Mouse (Mus musculus): Measurements from ENCODE around the gene Zfp93. TPM values are rescaled to one million over a fixed set of nuclear protein-coding genes. Genes with fewer than 3 reads are reported as not detected.
A peak's percentile ranks its signal among the peaks of the same experiment; 100 is the strongest.

Gene Zfp93
- polyA plus RNA-seq, 1 experiment: not detected

DNA sequence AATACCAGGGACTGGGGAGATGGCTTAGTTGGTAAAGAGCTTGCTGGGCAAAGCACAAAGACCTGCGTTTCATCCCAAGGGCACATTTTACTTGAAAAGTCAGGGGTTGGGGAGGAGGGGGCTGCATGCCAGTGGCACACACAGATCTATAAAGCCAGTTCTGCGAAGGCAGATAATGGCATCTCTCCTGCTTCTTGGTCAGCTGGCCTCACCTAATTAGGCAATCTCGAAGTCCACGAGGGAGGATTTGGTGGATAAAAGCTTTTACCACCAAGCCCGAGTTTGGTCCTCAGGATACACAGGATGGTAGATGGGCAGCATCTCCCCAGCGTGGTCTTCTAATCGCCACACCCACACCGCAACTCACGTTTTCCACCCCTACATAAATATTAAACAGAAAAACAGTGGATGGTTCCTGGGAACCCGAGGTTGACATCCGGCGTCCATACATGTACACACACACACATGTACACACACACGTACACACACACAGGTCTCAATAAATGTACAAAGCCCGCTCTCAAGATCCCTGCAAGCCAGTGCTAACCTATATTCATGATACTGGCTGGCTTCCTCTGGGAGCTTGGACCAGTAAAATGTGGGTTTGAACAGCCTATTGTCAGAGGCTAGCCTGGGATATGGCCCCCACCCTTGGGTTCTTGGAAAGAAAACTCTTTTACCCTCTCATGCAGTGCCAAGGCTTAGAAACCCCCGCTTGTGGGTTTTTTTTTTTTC lies 27.3 kb downstream of the Zfp93 start:
- H3K36me3 ChIP-seq (ENCODE audit: control insufficient read depth): peaks cover 21% of the 10 kb centered on the region
- H3K9me3 ChIP-seq (ENCODE audit: control insufficient read depth, low read length): no peaks in the 10 kb centered on the region
- TF ChIP-seq GATA1 (IDR thresholded peaks at IDR 0.05; ENCODE audit: low read length) (no peak), TAL1 (IDR thresholded peaks at IDR 0.05; ENCODE audit: low read length) (no peak)

GRCm38 (mm10) chr7:24298635-24298972 lies 28.4 kb downstream of the Zfp93 start:
- H3K4me3 ChIP-seq (replicated peaks): peak overlapping the region; percentile 74
- no peak for TF ChIP-seq TAL1 (IDR thresholded peaks at IDR 0.05; ENCODE audit: low read length)
- no peak for TF ChIP-seq GATA1 (IDR thresholded peaks at IDR 0.05; ENCODE audit: low read length)
- H3K9me3 ChIP-seq (ENCODE audit: control insufficient read depth, low read length): no peaks in the 10 kb centered on the region
- no peaks in the 10 kb centered on the region for H3K27me3 ChIP-seq (ENCODE audit: control insufficient read depth)
- H3K4me1 ChIP-seq (ENCODE audit: control insufficient read depth): peaks cover 28% of the 10 kb centered on the region
- peaks cover 27% of the 10 kb centered on the region for H3K36me3 ChIP-seq (ENCODE audit: control insufficient read depth)

More for the DNA sequence above, 27.3 kb downstream of the Zfp93 start:
- Histone ChIP-seq H3K4me3 (replicated peaks) (no peak overlapping the region), H3K27me3 (ENCODE audit: control insufficient read depth) (no peaks in the 10 kb centered on the region), H3K4me1 (ENCODE audit: control insufficient read depth) (peaks cover 31% of the 10 kb centered on the region)

DNA sequence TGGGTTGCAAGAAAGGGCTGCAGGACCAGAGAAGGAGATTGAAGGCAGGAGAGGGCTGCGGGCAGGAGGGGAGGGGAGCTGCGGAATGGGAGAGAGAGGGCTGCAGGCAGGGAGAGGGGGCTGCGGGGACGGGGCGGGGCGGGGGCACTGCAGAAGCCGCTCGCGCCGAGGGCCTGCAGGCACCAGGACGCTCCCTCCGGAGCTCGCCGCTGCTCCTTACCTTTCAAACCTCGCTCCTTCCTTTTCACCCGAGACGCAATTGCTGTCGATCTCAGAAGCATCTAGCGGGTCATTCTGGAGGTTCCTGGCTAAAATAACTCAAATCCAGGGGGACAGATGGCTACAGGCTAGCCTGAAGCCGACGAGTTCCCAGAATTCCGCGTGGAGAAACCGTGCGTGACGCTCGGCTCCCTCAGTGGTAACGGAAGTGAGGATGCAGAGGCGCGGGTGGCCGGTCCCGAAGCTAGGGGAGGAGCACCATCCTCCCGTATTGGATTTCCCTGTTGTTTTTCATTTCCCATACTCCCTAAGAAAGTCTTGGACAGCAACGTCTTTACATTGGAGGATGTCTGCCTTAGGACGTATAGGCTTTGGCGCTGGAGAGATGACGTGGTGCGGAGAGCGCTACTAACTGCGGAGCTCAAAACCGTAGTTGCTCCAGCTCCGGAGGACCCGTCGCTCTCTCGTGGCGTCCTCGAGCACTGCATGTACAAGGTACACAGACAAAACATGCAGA lies 28.9 kb downstream of the Zfp93 start:
- Histone ChIP-seq H3K27me3 (ENCODE audit: control insufficient read depth) (no peaks in the 10 kb centered on the region), H3K9me3 (ENCODE audit: control insufficient read depth, low read length) (no peaks in the 10 kb centered on the region), H3K4me1 (ENCODE audit: control insufficient read depth) (peaks cover 26% of the 10 kb centered on the region), H3K4me3 (replicated peaks) (peak overlapping the region; percentile 74), H3K36me3 (ENCODE audit: control insufficient read depth) (peaks cover 25% of the 10 kb centered on the region)
- no peak for TF ChIP-seq GATA1 (IDR thresholded peaks at IDR 0.05; ENCODE audit: low read length)
- TF ChIP-seq TAL1 (IDR thresholded peaks at IDR 0.05; ENCODE audit: low read length): no peak

DNA sequence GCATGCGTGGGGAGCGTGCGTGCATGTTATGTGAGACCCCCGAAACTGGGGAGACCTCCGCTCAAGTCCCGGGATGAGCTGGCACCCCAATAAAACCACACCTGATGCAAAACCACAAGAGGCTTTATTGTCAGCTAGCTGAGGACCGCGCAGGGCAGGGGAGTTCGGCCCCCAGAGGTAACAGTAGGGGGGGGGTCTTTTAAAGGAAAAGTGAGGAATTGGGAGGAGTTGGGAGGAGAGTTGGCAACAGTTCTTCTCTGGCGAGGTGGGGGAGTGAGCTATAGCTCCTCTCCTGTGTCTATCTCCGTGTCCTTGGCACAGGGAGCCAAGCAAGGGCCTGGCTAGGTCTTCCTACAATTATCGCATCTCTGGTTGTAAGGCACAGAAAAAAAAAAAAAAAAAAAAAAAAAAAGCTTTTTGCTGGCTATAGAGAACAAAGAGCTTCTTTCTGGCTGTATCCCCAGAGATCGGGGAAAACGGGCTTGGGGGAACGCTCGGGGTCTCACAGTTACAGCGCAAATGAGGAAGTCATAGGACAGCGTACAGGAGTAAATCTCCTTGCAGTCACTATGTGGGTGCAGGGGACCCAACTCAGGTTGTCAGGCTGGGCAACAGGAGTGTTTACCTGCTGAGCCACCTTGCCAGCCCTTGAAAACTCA lies 29.7 kb downstream of the Zfp93 start:
- H3K36me3 ChIP-seq (ENCODE audit: control insufficient read depth): peaks cover 22% of the 10 kb centered on the region
- H3K4me1 ChIP-seq (ENCODE audit: control insufficient read depth): peaks cover 26% of the 10 kb centered on the region
- peak overlapping the region; percentile 74 for H3K4me3 ChIP-seq (replicated peaks)
- H3K27me3 ChIP-seq (ENCODE audit: control insufficient read depth): no peaks in the 10 kb centered on the region
- no peaks in the 10 kb centered on the region for H3K9me3 ChIP-seq (ENCODE audit: control insufficient read depth, low read length)
- TF ChIP-seq GATA1 (IDR thresholded peaks at IDR 0.05; ENCODE audit: low read length): no peak
- TF ChIP-seq TAL1 (IDR thresholded peaks at IDR 0.05; ENCODE audit: low read length): no peak

GRCm38 (mm10) chr7:24300771-24301282 lies 30.6 kb downstream of the Zfp93 start, which contains the start of gene Zfp61:
Gene Zfp61, minus strand, starts transcription at chr7:24301232.
- Histone ChIP-seq H3K9me3 (ENCODE audit: control insufficient read depth, low read length) (no peaks in the 10 kb centered on the region), H3K4me1 (ENCODE audit: control insufficient read depth) (peaks cover 26% of the 10 kb centered on the region), H3K27me3 (ENCODE audit: control insufficient read depth) (no peaks in the 10 kb centered on the region), H3K4me3 (replicated peaks) (peak within 1 kb of the TSS; percentile 74), H3K36me3 (ENCODE audit: control insufficient read depth) (peaks cover 15% of the 10 kb centered on the region)
- TF ChIP-seq GATA1 (IDR thresholded peaks at IDR 0.05; ENCODE audit: low read length) (no peak), TAL1 (IDR thresholded peaks at IDR 0.05; ENCODE audit: low read length) (no peak)

DNA sequence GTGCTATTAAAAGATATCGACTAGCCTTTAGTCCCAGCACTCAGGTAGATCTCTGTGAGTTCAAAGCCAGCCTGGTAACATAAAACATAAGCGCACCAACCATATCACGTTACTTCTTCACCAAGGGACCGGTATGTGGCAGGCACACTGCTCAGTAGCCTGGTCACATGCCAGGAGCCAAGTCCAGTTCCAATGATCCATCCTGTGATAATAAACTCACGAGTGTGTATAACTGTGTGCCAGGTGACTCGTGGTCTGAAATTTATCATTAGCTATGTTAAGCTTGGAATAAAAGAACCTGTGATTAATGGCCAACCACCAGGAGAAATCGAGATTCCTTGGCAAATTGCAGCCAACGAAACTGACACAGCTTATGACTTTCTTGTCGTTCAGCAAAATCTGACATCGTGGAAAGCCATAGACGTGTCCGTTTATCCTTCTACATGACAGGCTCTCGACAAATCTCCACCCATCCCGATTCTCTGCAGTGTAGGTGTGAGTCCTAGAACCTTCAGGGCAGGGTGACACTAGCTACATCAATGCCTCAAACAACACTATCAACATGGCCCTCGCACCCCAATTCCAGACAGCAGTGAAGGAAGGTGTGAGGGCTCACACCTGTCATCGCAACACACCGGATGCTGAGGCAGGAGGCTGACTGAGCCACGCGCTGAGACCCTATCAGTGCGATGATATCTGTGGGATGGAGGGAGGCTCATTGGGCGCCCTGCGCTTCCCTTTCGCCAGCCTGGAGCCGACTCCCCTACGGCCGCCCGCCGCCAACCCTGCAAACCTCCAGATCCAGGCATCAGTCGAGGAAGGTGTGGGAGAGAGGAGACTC lies 45.7 kb downstream of the Zfp93 start:
- peaks cover 9% of the 10 kb centered on the region for H3K36me3 ChIP-seq (ENCODE audit: control insufficient read depth)
- TF ChIP-seq TAL1 (IDR thresholded peaks at IDR 0.05; ENCODE audit: low read length) (no peak), GATA1 (IDR thresholded peaks at IDR 0.05; ENCODE audit: low read length) (no peak)
- H3K4me1 ChIP-seq (ENCODE audit: control insufficient read depth): peaks cover 17% of the 10 kb centered on the region
- H3K4me3 ChIP-seq (replicated peaks): peak overlapping the region; percentile 80
- H3K27me3 ChIP-seq (ENCODE audit: control insufficient read depth): no peaks in the 10 kb centered on the region; the same call in 1 of the 2 replicates
- H3K9me3 ChIP-seq (ENCODE audit: control insufficient read depth, low read length): no peaks in the 10 kb centered on the region

- Histone ChIP-seq H3K4me1 (ENCODE audit: control insufficient read depth) (peaks cover 17% of the 10 kb centered on the region), H3K36me3 (ENCODE audit: control insufficient read depth) (peaks cover 5% of the 10 kb centered on the region), H3K9me3 (ENCODE audit: control insufficient read depth, low read length) (no peaks in the 10 kb centered on the region), H3K27me3 (ENCODE audit: control insufficient read depth) (no peaks in the 10 kb centered on the region; the same call in 1 of the 2 replicates), H3K4me3 (replicated peaks) (peak within 1 kb of the TSS; percentile 80)
- TF ChIP-seq TAL1 (IDR thresholded peaks at IDR 0.05; ENCODE audit: low read length) (no peak), GATA1 (IDR thresholded peaks at IDR 0.05; ENCODE audit: low read length) (no peak)
Observed at GRCm38 (mm10) chr7:24316567-24317092, 46.4 kb downstream of the Zfp93 start, which contains the start of gene Zfp94. Gene Zfp94, minus strand, starts transcription at chr7:24316666.

- TF ChIP-seq GATA1 (IDR thresholded peaks at IDR 0.05; ENCODE audit: low read length) (no peak), TAL1 (IDR thresholded peaks at IDR 0.05; ENCODE audit: low read length) (no peak)
- Histone ChIP-seq H3K4me1 (ENCODE audit: control insufficient read depth) (peaks cover 17% of the 10 kb centered on the region), H3K4me3 (replicated peaks) (no peak overlapping the region)
Observed at GRCm38 (mm10) chr7:24318942-24319341, 48.7 kb downstream of the Zfp93 start.

More at GRCm38 (mm10) chr7:24318942-24319341, 48.7 kb downstream of the Zfp93 start:
- H3K27me3 ChIP-seq (ENCODE audit: control insufficient read depth): no peaks in the 10 kb centered on the region; the same call in 1 of the 2 replicates
- H3K36me3 ChIP-seq (ENCODE audit: control insufficient read depth): no peaks in the 10 kb centered on the region
- H3K9me3 ChIP-seq (ENCODE audit: control insufficient read depth, low read length): 0 out of 2 replicates have a peak, but pooled peaks cover 2% of the 10 kb centered on the region
